In the genomic region with DNA sequence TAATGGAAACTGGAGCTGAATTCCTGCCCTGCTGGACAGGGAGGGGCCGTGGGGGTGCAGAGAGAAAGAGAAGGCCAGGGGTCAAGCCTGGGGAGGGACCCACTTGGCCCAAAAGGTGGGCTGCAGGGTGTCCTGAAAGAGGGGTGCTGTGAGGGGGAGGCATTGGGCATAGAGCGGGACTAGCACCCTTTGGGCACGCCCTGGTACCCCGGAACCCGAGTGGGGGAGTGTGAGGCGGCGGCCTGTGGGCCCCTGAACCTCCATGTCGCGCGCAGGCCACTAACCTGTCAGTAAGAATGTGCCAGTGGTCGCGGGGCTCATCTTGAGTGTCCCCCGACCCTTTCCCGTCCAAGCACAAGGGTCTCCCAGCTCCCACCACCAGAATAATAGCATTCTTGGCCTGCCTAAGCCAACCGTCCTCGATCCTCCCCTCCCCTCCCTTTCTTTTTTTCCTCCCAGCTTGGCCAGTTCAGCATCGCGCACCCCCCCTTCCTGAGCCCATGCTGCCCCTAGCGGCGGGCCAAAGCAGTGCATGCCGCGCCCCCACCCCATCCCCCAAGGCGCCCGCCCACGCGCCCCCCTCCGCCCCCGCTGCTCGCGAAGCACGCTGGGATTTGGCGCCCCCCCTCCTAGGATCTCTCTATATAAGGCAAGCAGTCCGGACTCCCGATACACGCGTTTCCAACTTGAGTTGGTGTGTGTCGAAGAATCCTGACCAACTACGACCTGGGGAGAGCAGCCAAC, we compare ENCODE assay signal across 1 mouse cellular context.
TF ChIP-seq lines count a peak whose summit lies in the region.

Sgce (minus strand) TSS at position 512 of the 744 bp plus-strand sequence.
Peg10 (plus strand) TSS at position 611 of the 744 bp plus-strand sequence.

TF ChIP-seq in myocyte, 11 proteins besides CTCF, POLR2A, EP300 and RAD21 (continued from another document):
- no peak for TF ChIP-seq SRF (IDR thresholded peaks at IDR 0.05; ENCODE audit: control insufficient read depth, insufficient read length, low read depth)
- TF ChIP-seq CEBPB (IDR thresholded peaks at IDR 0.05; ENCODE audit: insufficient read depth, poor library complexity, severe bottlenecking): no peak
- TF ChIP-seq TCF12 (IDR thresholded peaks at IDR 0.05; ENCODE audit: insufficient read depth, poor library complexity, severe bottlenecking): no peak
- no peak for TF ChIP-seq MAX (IDR thresholded peaks at IDR 0.05; ENCODE audit: low read depth)
- TF ChIP-seq POLR2AphosphoS2 (IDR thresholded peaks at IDR 0.05; ENCODE audit: insufficient read length, low read depth): no peak
- no peak for TF ChIP-seq MYOD1 (IDR thresholded peaks at IDR 0.05; ENCODE audit: control insufficient read depth in 1 of 3, insufficient read length in 2 of 3, low read depth in 2 of 3)
- no peak for TF ChIP-seq USF1 (IDR thresholded peaks at IDR 0.05; ENCODE audit: low read depth)
